Mouse (Mus musculus): ENCODE data around the gene Tra2a.

GRCm38 (mm10) chr6:49273934-49274333 lies 10.1 kb upstream of the Tra2a start:
- no peak for TF ChIP-seq CTCF (IDR thresholded peaks at IDR 0.05; ENCODE audit: control insufficient read depth, insufficient read depth, low read length)
- no peak for TF ChIP-seq POLR2A (IDR thresholded peaks at IDR 0.05; ENCODE audit: borderline replicate concordance, control insufficient read depth, low read depth, low read length)
